Mouse (Mus musculus): ENCODE results near the gene Dnase1l2.

DNA sequence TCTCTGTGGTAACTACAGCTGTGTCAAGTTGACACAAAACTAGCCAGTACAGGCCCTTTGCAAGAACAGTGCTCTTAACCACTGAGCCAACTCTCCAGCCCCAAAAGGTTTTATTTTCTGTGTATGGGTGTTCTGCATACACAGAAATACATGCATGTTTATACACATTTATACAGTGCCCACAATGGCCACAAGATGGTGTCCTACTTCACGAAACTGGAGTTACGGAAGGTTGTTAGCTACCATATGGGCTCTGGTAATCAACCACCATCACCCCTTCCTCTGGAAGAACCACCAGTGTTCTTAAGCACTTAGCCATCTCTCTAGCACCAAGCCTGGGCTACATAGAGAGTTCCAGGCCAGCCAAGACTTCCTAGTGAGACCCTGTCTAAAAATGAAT lies 18.7 kb upstream of the Dnase1l2 start:
- TF ChIP-seq CTCF (IDR thresholded peaks at IDR 0.05) = peak; percentile 69
- no peak for TF ChIP-seq EP300 (IDR thresholded peaks at IDR 0.05)
